Mouse (Mus musculus) monocyte, adult 2 months (primary cell): ENCODE results near the gene Tnip1.
"Not testable (repeated sequence)": the region's sequence is repeated elsewhere in the genome, so short reads cannot be mapped to it uniquely, and the experiment has no call there.

ENCODE experiments used
- DNase-seq, 2 experiments: peaks; one replicate each; pipeline ENCODE4 v3.0.0; 2022; ENCODE audit warnings: low spot score in 2 of 2, low read depth in 1 of 2

The Tnip1 gene

GRCm38 (mm10) chr11:54911671-54912502 is 50.8 kb downstream of the Tnip1 start:
- no peak for DNase-seq

- DNase-seq = no peak
Measured at GRCm38 (mm10) chr11:54911201-54911600, 51.5 kb downstream of the Tnip1 start.

GRCm38 (mm10) chr11:54910081-54910665 is 52.5 kb downstream of the Tnip1 start:
- no peak for DNase-seq

- DNase-seq = no peak
Measured at GRCm38 (mm10) chr11:54909273-54909672, 53.4 kb downstream of the Tnip1 start.

- no peak for DNase-seq
Measured at GRCm38 (mm10) chr11:54907259-54907658, 55.5 kb downstream of the Tnip1 start.

GRCm38 (mm10) chr11:54906466-54906865 is 56.3 kb downstream of the Tnip1 start:
- no peak for DNase-seq

GRCm38 (mm10) chr11:54905931-54906330 is 56.8 kb downstream of the Tnip1 start:
- no peak for DNase-seq

GRCm38 (mm10) chr11:54905086-54905485 is 57.6 kb downstream of the Tnip1 start:
- DNase-seq = no peak

- DNase-seq = no peak
Measured at GRCm38 (mm10) chr11:54903940-54904706, 58.6 kb downstream of the Tnip1 start.

GRCm38 (mm10) chr11:54903339-54903738 is 59.4 kb downstream of the Tnip1 start:
- no peak for DNase-seq

GRCm38 (mm10) chr11:54902333-54903323 is 60.1 kb downstream of the Tnip1 start, which contains the start of gene Gpx3:
TSS of gene Gpx3 (plus strand) at chr11:54902453.
- no peak for DNase-seq

- DNase-seq = no peak
Measured at GRCm38 (mm10) chr11:54899657-54900056, 63.1 kb downstream of the Tnip1 start.

GRCm38 (mm10) chr11:54897470-54897869 is 65.2 kb downstream of the Tnip1 start:
- no peak for DNase-seq

- not testable (repeated sequence) for DNase-seq
Measured at GRCm38 (mm10) chr11:54896646-54897045, 66.1 kb downstream of the Tnip1 start.

GRCm38 (mm10) chr11:54894589-54894988 is 68.1 kb downstream of the Tnip1 start:
- DNase-seq = no peak

- no peak for DNase-seq
Measured at GRCm38 (mm10) chr11:54892091-54892490, 70.6 kb downstream of the Tnip1 start.

GRCm38 (mm10) chr11:54891341-54891740 is 71.4 kb downstream of the Tnip1 start:
- DNase-seq = no peak

- DNase-seq = no peak
Measured at GRCm38 (mm10) chr11:54887927-54888326, 74.8 kb downstream of the Tnip1 start.

GRCm38 (mm10) chr11:54885406-54885805 is 77.3 kb downstream of the Tnip1 start:
- no peak for DNase-seq

- DNase-seq = peak; percentile 43 to 52
Measured at GRCm38 (mm10) chr11:54884937-54885336, 77.8 kb downstream of the Tnip1 start.
